Mouse (Mus musculus) olfactory bulb, adult 2 months (tissue): ENCODE measurements around the gene Mad2l2. TPM values are rescaled to one million over a fixed set of nuclear protein-coding genes. Genes with fewer than 3 reads are reported as not detected.

Experiments used
- H3K27ac ChIP-seq: fragments of 200-500 bp; 2 replicates; pipeline ENCODE4 v1.5.1; 2012; ENCODE audit warnings: low read depth, low read length; ENCODE audit not compliant: insufficient read depth
- H3K4me1 ChIP-seq: fragments of 200-500 bp; 2 replicates; pipeline ENCODE4 v1.6.1; 2012; ENCODE audit warnings: low read length; ENCODE audit not compliant: control insufficient read depth, insufficient read depth
- H3K4me3 ChIP-seq: fragments of 200-500 bp; 2 replicates; pipeline ENCODE4 v1.5.1; 2012; ENCODE audit warnings: mild to moderate bottlenecking, low read depth, low read length, moderate library complexity; ENCODE audit not compliant: insufficient read depth
- CTCF ChIP-seq: fragments of 200-500 bp; IDR thresholded peaks from 2 replicates; pipeline ENCODE4 v1.5.1; 2012; ENCODE audit warnings: low read depth, mild to moderate bottlenecking, low read length, moderate library complexity; ENCODE audit not compliant: insufficient read depth
- POLR2A ChIP-seq: fragments of 200-500 bp; IDR thresholded peaks from 2 replicates; pipeline ENCODE4 v1.6.1; 2012; ENCODE audit warnings: mild to moderate bottlenecking, low read depth, low read length, moderate library complexity; ENCODE audit not compliant: insufficient read depth
- WGBS: fragments of 180-500 bp; shearing (Covaris S2); methylation state at CpG from one replicate; pipeline ENCODE4 v1.1.7; 2018; 5-methylcytosine and 5-hydroxymethylcytosine counted together
- polyA plus RNA-seq: library from polyadenylated mRNA; stranded (reverse); fragments of >200 nt; gene quantifications from 2 replicates; pipeline ENCODE4 v1.2.4, GENCODE M21; 2012; ENCODE audit warnings: low replicate concordance; ENCODE audit not compliant: missing spikeins, insufficient read depth, insufficient read length

The Mad2l2 gene
- polyA plus RNA-seq, 1 experiment, result not detected

DNA sequence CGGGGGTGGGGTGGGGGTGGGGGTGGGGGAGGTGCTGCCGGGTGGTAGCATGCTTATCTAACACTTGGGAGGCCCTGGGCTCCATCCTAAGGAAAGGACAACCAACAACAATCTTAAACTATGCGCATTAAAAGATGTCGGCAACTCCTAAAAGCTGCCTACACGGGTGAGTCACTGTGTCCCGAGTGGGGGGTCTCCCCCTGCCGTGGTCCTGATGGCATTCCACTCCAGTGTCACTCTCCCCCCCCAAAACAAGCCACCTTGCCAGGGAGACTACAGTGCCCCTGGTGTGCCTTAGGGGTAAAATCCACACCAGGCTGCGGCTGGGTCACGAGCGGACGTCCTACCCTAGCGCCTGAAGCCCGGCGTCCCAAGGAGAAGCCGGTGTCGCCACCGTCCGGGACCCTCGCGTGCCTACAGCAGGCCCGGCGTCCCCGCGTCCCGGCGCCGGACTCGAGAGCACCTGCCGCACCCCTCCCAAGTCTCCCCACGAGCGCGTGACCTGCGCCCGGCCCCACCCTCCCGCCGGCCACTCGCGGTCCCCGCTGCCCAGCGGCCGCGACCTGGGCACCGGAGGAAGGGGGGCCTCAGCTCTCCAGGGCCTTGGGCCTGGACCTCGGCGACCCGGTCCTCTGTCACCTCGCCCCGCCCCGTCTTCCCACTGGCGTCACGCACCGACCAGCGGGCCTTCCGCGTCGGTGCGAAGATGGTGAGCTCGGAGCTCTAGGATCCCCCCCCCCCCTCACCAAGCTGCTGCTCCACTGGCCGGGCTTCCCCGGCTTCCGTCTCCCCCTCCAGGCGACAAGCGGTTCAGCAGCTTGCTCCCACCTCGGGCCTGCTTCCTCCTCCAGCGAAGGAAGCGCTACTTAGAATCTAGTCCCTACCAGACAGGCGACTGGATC, 21.3 kb downstream of the Mad2l2 start, which contains the start of gene Fbxo6:
Gene Fbxo6, minus strand, starts transcription at position 874 of the 902 bp plus-strand sequence.
- whole genome bisulfite sequencing, result under 1% methylated on average over 64 of the region's 67 CpGs
- TF ChIP-seq POLR2A (peak; percentile 48; the same call in 1 of the 2 replicates), CTCF (peak; percentile 83)
- peak within 1 kb of the TSS; percentile 93 for H3K27ac ChIP-seq

DNA sequence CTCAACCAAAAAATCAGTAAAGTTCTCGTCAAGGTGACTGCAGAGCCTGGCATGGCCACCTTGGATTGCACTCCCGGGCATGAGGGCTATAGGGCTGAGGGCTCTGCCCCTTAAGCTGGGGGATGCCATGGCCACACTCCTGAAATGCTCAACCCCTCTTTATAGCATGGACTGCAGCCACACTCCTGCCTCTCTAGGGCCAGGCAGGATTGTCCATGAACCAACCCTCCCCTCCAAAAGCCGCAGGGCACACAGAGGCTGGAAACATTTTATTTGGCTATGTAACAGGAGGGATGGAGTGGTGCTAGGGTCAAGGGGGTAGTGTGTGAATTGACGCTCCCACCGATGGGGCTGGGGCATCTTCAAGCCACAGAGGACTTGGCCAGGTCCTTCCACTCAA, 22.4 kb downstream of the Mad2l2 start:
- 81% methylated on average over 5 of the region's 5 CpGs for WGBS
- Histone ChIP-seq H3K4me1 (peaks cover 17% of the 10 kb centered on the region), H3K4me3 (no peak overlapping the region), H3K27ac (no peak overlapping the region)
- TF ChIP-seq CTCF, result no peak
- no peak for TF ChIP-seq POLR2A

More for the DNA sequence above, 21.3 kb downstream of the Mad2l2 start, which contains the start of gene Fbxo6:
- peaks cover 14% of the 10 kb centered on the region; the same call in 1 of the 2 replicates for H3K4me1 ChIP-seq
- H3K4me3 ChIP-seq, result peak within 1 kb of the TSS; percentile 70

DNA sequence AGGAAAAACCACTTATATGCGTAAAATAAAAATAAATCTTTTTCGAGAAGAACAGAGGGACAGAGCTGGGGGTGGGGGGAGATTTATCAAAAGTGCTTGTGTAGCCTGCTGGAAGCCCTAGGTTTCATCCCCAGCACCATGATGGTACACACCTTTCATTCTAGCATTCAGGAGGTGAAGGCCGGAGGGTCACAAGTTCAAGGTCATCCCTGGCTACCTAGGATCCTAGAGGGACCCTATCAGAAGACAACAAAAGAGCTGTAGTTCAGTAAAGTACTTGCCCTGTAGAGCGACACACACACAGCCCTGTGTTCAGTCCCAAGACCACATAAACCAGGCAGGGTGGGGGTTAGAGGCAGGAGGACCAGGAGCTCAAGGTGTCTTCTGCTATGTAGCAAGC, 23.8 kb downstream of the Mad2l2 start:
- peaks cover 24% of the 10 kb centered on the region for H3K4me1 ChIP-seq
- H3K4me3 ChIP-seq, result no peak overlapping the region
- 95% methylated on average over 4 of the region's 4 CpGs for WGBS
- H3K27ac ChIP-seq, result no peak overlapping the region
- TF ChIP-seq CTCF (no peak), POLR2A (no peak)

- H3K4me3 ChIP-seq, result no peak overlapping the region
- TF ChIP-seq CTCF (no peak), POLR2A (no peak)
- 13% methylated on average over 3 of the region's 3 CpGs for WGBS
- no peak overlapping the region for H3K27ac ChIP-seq
- H3K4me1 ChIP-seq, result peaks cover 19% of the 10 kb centered on the region
Measured at GRCm38 (mm10) chr4:148154982-148155381, 24.8 kb downstream of the Mad2l2 start.

DNA sequence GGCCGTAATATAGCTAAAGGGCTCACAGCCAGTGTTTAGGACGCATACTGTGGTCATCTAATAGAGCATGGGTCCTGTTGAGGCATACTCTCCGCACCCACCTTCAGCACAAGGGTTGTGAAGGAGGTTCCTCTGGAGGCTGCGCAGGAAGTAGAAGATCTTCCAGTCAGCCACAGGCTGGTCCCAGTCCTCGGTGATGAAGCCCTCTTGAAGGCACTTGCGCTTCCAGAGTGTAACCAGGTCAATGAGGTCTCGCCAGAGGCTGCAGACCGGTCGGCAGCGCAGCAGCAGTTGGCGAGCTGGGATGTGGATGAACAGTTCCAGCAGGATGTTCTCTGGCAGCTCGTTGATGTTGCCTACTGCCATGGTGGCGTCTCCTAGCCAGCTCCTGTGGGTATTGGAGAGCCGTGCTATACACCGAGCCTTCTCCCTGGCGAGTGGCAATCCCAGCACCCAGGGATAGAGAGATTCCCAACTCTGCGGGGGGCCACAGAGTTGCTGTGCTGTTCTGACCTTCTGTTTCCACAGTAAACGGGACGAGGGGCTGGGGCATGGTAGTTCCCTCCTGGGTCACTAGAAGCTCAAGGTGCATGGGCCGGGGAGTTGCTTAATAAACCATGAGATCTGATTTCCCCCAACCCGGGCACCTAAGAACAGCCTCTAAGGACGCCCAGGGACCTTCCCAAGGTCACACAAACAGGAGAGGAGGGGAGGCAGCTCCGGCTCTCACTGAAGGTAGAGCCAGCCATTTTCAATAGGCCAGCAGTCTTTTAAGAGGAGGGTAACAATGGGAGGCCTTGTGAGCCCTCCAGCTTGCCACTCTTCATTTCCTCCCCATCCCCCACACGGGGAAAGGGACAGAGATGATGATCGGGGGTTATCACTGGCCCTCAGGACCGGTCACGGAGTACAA, 28.5 kb downstream of the Mad2l2 start:
- no peak for TF ChIP-seq POLR2A
- TF ChIP-seq CTCF, result no peak
- 18% methylated on average over 27 of the region's 27 CpGs for WGBS
- Histone ChIP-seq H3K4me3 (peak overlapping the region; percentile 95), H3K27ac (peak overlapping the region; percentile 85), H3K4me1 (peaks cover 25% of the 10 kb centered on the region)

DNA sequence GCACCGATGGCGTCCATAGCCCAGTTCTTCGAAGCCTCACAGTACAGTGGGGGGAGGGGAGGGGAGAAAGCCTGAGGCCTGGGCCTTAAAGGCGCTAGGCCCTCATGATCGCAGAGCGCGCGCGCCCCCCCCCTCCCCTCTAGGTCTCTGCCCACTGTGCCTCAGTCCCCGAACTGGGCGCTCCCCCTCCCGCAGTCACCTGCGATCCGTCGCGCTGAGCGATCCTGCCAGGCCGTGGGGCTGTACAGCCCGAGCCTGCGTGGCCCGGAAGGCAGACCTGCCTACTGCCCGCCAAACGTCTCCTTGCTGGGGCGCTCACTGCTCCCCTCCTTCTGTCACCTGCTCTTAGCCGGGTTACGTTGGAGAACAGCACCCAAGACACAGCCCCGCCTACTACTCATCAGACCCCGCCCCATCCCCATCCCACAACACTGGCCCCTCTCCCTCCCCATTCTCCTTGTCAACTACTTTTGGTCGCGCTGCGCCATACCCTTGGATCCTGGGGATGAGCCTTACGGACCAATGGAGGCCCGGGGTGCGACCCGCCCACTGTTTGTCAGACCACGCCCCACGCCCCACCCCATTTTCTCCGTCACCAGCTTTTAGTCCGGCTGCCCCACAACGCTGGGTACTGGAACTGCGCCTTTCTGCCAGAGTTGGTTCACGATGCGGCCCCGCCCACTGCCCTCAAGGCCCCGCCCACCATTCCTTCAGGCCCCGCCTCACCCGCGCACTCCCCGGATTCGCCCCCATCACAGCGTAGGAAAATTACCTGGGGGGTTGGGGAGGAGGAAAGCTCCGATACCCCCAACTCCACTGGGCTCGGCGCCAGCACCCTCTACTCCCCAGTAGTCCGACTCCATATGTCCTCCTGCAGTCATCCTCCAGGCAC, 29.6 kb downstream of the Mad2l2 start:
- no peak for TF ChIP-seq CTCF
- peak; percentile 60 for TF ChIP-seq POLR2A
- Histone ChIP-seq H3K4me3 (peak overlapping the region; percentile 95), H3K4me1 (peaks cover 36% of the 10 kb centered on the region), H3K27ac (peak overlapping the region; percentile 85)
- WGBS, result under 1% methylated on average over 55 of the region's 55 CpGs

GRCm38 (mm10) chr4:148160436-148161390, 30.5 kb downstream of the Mad2l2 start, which contains the start of the genes Fbxo44 and Fbxo2:
Fbxo44 (minus strand) TSS chr4:148160482.
Fbxo2 (plus strand) TSS chr4:148160621.
- H3K4me1 ChIP-seq, result peaks cover 41% of the 10 kb centered on the region
- WGBS, result 4% methylated on average over 43 of the region's 43 CpGs
- H3K4me3 ChIP-seq, result peak within 1 kb of the TSS; percentile 95
- TF ChIP-seq POLR2A (no peak), CTCF (no peak)
- peak within 1 kb of the TSS; percentile 85 for H3K27ac ChIP-seq
